Mouse (Mus musculus) forebrain, embryonic 11.5 days (tissue): ENCODE measurements around the gene Hps3. TPM values are rescaled to one million over a fixed set of nuclear protein-coding genes. Genes with fewer than 3 reads are reported as not detected.
A peak's percentile ranks its signal among the peaks of the same experiment; 100 is the strongest.
"Not testable (repeated sequence)": the region's sequence is repeated elsewhere in the genome, so short reads cannot be mapped to it uniquely, and the experiment has no call there.

Experiments
- ATAC-seq: fragments of 200-750 bp; cut with Nextera tagmentation; replicated peaks from 2 replicates; pipeline ENCODE4 v1.8.0; 2017; ENCODE audit warnings: moderate TSS enrichment; ENCODE audit not compliant: low FRiP score
- DNase-seq: peaks from one replicate; pipeline ENCODE4 v3.0.0-alpha.2; 2017; ENCODE audit warnings: low spot score
- H3K27ac ChIP-seq: fragments of 300-500 bp; sonication (generic); 2 replicates; pipeline ENCODE4 v1.5.1; 2014; ENCODE audit warnings: low read depth, low read length
- H3K27me3 ChIP-seq: fragments of 300-500 bp; sonication (generic); 2 replicates; pipeline ENCODE4 v1.6.1; 2014; ENCODE audit warnings: mild to moderate bottlenecking, low read length, mixed read lengths; ENCODE audit not compliant: control insufficient read depth, insufficient read depth
- H3K36me3 ChIP-seq: fragments of 300-500 bp; sonication (generic); 2 replicates; pipeline ENCODE4 v1.6.1; 2014; ENCODE audit warnings: mild to moderate bottlenecking, low read length, moderate library complexity, mixed read lengths; ENCODE audit not compliant: control insufficient read depth, insufficient read depth
- H3K4me1 ChIP-seq: fragments of 300-500 bp; sonication (generic); replicated peaks from 2 replicates; pipeline ENCODE4 v1.6.1; 2014; ENCODE audit warnings: low read length, mixed read lengths; ENCODE audit not compliant: control insufficient read depth, insufficient read depth
- H3K4me2 ChIP-seq: fragments of 300-500 bp; sonication (generic); 2 replicates; pipeline ENCODE4 v1.6.1; 2014; ENCODE audit warnings: low read depth, mild to moderate bottlenecking, low read length, moderate library complexity, mixed read lengths; ENCODE audit not compliant: severe bottlenecking
- H3K4me3 ChIP-seq: fragments of 300-500 bp; sonication (generic); 2 replicates; pipeline ENCODE4 v1.5.1; 2014; ENCODE audit warnings: low read depth, low read length
- H3K9ac ChIP-seq: fragments of 300-500 bp; sonication (generic); 2 replicates; pipeline ENCODE4 v1.6.1; 2014; ENCODE audit warnings: low read length
- H3K9me3 ChIP-seq: fragments of 300-500 bp; sonication (generic); 2 replicates; pipeline ENCODE4 v1.6.1; 2016; ENCODE audit warnings: low read length, mixed read lengths; ENCODE audit not compliant: control insufficient read depth
- WGBS: fragments of 180-500 bp; shearing (Covaris S2); extraction: QIAGEN DNeasy Blood & Tissue Kit; methylation state at CpG from one replicate; pipeline ENCODE4 v1.1.7; 2014; 5-methylcytosine and 5-hydroxymethylcytosine counted together
- polyA plus RNA-seq: library from polyadenylated mRNA; unstranded; fragments of >200 nt; fragmentation: Nextera tagmentation; extraction: Ambion mirVana; gene quantifications from 2 replicates; pipeline ENCODE4 v1.2.1, GENCODE M21; 2014

The Hps3 gene
- polyA plus RNA-seq = 11.8 and 13.7 TPM in 2 replicates

DNA sequence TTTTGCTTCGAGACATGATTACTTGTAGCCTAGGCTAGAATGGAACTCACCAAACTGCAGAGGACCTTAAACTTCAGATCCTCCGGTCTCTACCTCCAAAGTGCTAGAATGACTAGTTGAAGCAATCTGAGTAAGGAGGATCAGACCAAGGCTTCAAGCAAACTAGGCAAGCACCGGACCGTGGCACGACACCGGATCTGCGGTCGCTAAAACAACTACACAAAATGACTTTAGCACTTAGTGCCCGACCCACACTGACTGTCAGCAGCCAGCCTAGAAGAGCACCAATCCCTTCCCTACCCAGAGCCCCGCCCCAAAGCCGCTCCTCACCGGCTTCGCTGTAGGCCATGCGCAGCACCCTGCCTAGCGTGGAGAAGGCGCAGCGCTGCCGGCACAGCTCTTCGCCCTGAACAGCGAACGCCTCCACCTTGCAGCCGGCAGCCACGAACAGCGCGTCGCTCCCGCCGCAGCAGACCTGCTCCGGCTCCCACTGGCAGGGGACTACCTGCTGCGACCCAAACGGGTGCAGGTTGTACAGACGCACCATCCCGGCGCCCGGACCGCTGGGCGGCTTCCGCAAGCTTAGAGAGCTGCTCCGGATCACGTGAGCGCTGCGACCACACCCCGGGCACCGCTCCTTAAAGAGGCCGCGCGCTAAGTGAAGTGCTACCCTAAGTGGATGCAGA lies at the start of gene Hps3:
TSS of gene Hps3 (minus strand) at position 597 of the 686 bp plus-strand sequence.
- ATAC-seq (peak; percentile 99), DNase-seq (peak; percentile 89)
- Histone ChIP-seq H3K4me1 (no peaks in the 10 kb centered on the region; the same call in 1 of the 2 replicates), H3K36me3 (no peaks in the 10 kb centered on the region), H3K9ac (peak within 1 kb of the TSS; percentile 64), H3K4me3 (peak within 1 kb of the TSS; percentile 80), H3K27ac (no peak within 1 kb of the TSS), H3K4me2 (peak within 1 kb of the TSS; percentile 75), H3K9me3 (no peaks in the 10 kb centered on the region), H3K27me3 (no peaks in the 10 kb centered on the region)
- WGBS = under 1% methylated on average over 44 of the region's 47 CpGs

DNA sequence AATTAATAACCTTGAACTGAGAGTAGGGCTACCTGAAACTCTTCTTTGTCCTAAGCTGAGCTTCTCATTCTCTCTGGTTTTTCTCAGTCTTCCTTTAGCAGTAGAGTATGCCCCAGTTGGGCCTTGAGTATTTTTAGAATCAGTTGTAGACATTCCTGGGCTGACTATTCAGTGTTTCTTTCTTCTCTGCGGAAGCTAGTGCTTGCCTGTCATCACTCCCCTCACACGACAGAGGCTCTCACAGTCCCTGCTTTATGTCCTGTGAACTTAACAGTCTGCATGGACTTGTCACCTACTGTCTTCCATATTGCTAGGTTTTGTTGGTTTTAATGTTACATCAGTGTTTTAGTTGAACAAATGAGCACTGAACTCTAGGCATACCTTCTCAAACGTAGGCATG lies 47.0 kb upstream of the Hps3 start:
- WGBS = 82% methylated on average over 3 of the region's 3 CpGs
- H3K4me3 ChIP-seq = no peak overlapping the region
- no peaks in the 10 kb centered on the region for H3K9me3 ChIP-seq
- no peaks in the 10 kb centered on the region for H3K27me3 ChIP-seq
- no peak overlapping the region for H3K4me2 ChIP-seq
- ATAC-seq (no peak), DNase-seq (no peak)
- H3K27ac ChIP-seq = no peak overlapping the region
- no peak overlapping the region for H3K9ac ChIP-seq
- H3K4me1 ChIP-seq = no peaks in the 10 kb centered on the region
- no peaks in the 10 kb centered on the region; the same call in 1 of the 2 replicates for H3K36me3 ChIP-seq

DNA sequence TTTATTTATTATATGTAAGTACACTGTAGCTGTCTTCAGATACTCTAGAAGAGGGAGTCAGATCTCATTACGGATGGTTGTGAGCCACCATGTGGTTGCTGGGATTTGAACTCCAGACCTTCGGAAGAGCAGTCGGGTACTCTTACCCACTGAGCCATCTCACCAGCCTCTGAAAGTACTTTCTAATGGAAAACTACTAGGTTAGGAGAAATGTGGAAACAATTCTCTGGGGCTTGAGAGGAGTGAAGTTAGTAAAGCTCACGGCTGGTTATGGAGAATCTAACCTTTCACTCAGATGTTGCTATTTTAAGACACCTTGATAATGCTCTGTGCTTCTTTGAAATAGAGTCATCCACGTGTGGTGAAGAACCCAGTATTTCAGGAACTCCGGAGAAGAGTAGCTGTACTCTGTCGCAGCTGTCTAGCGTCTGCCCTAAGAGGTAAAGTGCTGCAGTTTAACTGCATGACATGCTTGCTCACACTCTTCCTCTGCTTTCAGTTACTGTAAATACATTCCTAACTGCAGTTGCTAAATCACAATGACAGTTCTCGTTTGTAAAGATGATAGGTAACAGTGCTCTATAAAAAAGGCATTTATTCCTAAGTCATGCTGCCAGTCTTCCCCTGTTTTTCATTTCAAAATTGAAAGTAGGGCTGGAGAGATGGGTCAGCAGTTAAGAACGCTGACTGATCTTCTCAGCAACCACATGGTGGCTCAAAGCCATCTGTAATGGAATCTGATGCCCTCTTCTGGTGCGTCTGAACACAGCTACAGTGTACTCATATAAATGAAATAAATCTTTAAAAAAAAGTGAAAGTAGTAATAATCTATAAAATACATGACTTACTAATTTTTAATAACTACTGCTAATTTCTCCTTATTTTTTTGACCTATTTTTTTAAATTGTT lies 41.3 kb upstream of the Hps3 start:
- DNase-seq = no peak
- no peaks in the 10 kb centered on the region for H3K27me3 ChIP-seq
- no peaks in the 10 kb centered on the region for H3K9me3 ChIP-seq
- H3K27ac ChIP-seq = no peak overlapping the region
- 87% methylated on average over 11 of the region's 11 CpGs for WGBS
- H3K4me1 ChIP-seq = no peaks in the 10 kb centered on the region
- H3K4me2 ChIP-seq = no peak overlapping the region
- H3K36me3 ChIP-seq = no peaks in the 10 kb centered on the region; the same call in 1 of the 2 replicates
- no peak for ATAC-seq
- no peak overlapping the region for H3K9ac ChIP-seq
- H3K4me3 ChIP-seq = no peak overlapping the region

DNA sequence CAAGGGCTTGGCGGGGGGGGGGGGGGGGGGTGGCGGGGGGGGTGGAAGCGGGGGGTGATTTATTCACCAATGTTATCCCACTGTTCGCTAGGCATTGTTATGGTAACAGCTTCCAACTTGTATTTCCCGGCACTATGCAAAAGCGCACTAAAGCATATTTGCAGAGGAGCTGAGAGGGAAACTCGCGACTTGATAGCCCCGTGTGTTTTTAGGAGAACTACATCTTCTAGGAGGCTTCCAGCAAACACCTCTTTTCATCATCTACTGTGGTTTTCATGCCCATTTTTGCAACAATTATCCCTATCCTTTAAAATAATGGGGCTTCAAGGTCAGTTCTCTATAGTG lies 23.1 kb upstream of the Hps3 start:
- no peak overlapping the region for H3K27ac ChIP-seq

DNA sequence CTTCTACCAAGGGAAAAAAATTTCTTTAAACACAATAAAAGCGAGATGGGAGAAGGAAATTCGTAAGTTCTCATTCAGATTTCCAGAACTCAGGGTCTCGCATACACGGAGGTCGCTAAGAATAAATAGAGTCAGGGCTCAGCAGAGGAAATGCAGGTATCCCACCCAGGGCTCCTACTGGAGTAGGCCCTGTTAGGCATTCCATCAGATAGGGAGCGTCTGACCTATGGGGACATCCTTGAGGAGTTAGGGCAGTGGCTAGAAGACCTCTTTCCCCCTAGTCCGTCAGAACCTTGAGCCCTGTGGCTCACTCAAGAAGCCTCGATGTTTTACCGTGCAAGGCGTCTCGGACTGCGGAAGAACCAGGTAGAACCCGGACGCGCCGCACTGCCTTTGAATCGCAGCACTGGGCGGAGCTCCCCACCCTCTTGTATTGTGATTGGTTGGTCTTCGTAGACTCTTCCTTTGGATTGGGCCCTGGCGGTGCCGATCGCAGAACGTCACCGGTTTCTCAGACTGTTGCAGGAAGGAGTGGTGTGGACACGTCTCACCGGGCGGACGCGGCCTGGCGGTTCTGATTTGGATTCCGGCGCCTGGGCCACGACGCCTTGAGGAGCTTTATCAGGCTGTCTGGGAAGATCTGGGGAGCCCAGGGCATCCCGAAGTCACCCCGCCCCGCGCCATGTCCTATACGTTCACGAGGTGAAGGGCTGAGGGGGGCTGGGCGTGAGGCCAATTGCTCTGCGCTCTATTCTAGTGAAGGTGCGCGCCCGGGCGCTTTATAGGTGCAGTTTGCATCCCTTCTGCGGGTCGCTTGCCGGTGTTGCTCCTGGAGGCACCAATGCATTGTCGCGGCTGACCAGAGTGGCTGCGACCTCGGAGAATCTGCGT lies 22.4 kb upstream of the Hps3 start, which contains the start of gene Hltf:
TSS of gene Hltf (plus strand) at position 506 of the 891 bp plus-strand sequence.
- Histone ChIP-seq H3K9me3 (no peaks in the 10 kb centered on the region), H3K27ac (no peak within 1 kb of the TSS), H3K4me2 (peak within 1 kb of the TSS; percentile 63), H3K36me3 (no peaks in the 10 kb centered on the region), H3K4me1 (peaks cover 3% of the 10 kb centered on the region; the same call in 1 of the 2 replicates), H3K27me3 (no peaks in the 10 kb centered on the region), H3K4me3 (peak within 1 kb of the TSS; percentile 53), H3K9ac (peak within 1 kb of the TSS; percentile 59)
- peak; percentile 100 for ATAC-seq
- under 1% methylated on average over 47 of the region's 54 CpGs for WGBS
- DNase-seq = peak; percentile 93

More for the DNA sequence above, 23.1 kb upstream of the Hps3 start:
- Histone ChIP-seq H3K36me3 (no peaks in the 10 kb centered on the region), H3K9ac (peak overlapping the region; percentile 45; the same call in 1 of the 2 replicates), H3K27me3 (no peaks in the 10 kb centered on the region), H3K4me3 (peak overlapping the region; percentile 53), H3K9me3 (no peaks in the 10 kb centered on the region), H3K4me1 (peaks cover 3% of the 10 kb centered on the region; the same call in 1 of the 2 replicates), H3K4me2 (peak overlapping the region; percentile 63)
- ATAC-seq = no peak; the same call in 1 of the 2 replicates
- WGBS = under 1% methylated on average over 7 of the region's 9 CpGs
- DNase-seq = no peak

DNA sequence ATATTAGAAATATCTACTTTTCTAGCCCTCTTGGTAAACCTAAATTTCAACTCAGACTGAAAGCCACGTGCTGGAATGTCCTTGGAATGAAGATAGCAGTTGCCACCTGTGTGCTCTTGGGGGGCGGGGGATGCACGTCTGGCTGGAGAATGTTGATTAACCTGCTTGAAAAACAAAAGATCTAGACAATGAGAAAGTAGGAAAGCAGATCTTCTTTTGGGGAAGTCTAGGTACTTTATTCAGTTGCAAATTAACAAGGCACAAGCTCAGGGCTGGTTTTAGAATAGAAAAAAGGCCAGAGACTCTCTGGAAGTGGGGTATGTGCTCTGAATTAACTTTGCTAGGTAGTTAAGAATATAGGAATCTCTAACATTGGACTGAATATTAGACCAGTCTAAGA lies 9.6 kb upstream of the Hps3 start:
- H3K4me1 ChIP-seq, H3K9ac ChIP-seq, H3K4me3 ChIP-seq, H3K36me3 ChIP-seq, H3K4me2 ChIP-seq, H3K27me3 ChIP-seq, DNase-seq, H3K9me3 ChIP-seq, ATAC-seq, H3K27ac ChIP-seq: not testable (repeated sequence)
- 58% methylated on average over 3 of the region's 3 CpGs for WGBS

DNA sequence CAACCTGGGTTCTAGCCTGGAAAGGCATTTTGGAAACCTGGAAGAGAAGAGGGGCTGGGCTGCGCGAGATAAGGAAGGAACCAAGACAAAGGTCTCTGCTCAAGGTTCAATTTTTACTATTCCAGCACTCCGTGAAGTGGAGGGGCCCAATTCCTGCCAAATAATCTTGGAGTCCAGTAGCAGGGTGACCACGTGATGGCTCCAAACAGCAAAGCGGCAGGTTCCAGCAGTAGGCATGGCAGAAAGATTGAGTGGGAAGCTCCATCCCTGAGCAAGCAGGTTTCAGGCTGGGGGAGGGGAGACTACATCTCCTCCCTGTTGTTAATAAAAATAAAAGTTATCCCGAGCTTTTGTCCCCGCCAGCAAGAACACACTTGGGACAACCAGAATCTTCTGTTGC lies 6.3 kb upstream of the Hps3 start:
- whole genome bisulfite sequencing = 95% methylated on average over 7 of the region's 7 CpGs
- not testable (repeated sequence) for H3K4me1 ChIP-seq, H3K36me3 ChIP-seq, H3K27ac ChIP-seq, H3K27me3 ChIP-seq, H3K4me3 ChIP-seq, ATAC-seq, DNase-seq, H3K9ac ChIP-seq, H3K4me2 ChIP-seq, H3K9me3 ChIP-seq

DNA sequence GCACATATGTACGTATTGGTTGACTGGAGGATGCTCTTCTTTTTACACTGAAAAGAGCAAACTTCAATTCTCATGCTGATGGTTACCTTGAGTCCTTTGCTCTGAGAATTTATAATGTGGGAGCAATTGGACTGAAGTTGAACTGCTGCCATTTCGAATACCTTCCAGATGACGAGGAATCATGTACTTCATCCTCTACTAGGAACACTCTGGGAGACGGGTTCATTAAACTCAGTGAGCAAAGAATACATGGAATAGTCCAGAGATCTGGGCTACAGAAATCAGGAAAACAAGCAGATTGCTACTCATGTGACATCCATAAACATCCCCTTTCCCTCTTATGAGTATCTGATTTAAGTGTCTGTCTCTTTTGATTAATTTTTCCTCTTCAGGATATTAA lies 954 bp upstream of the Hps3 start:
- Histone ChIP-seq H3K4me3 (no peak overlapping the region), H3K27ac (no peak overlapping the region), H3K4me1 (no peaks in the 10 kb centered on the region; the same call in 1 of the 2 replicates), H3K4me2 (no peak overlapping the region), H3K9ac (no peak overlapping the region), H3K36me3 (no peaks in the 10 kb centered on the region), H3K9me3 (no peaks in the 10 kb centered on the region), H3K27me3 (no peaks in the 10 kb centered on the region)
- DNase-seq = no peak
- no peak for ATAC-seq
- 81% methylated on average over 4 of the region's 4 CpGs for WGBS
